Mouse (Mus musculus): ENCODE measurements around the gene Calr3. TPM values are rescaled to one million over a fixed set of nuclear protein-coding genes. Genes with fewer than 3 reads are reported as not detected.

Calr3 gene
- polyA plus RNA-seq, 1 experiment from 2014 or later = 0.99 TPM

GRCm38 (mm10) chr8:72464211-72464610 is 20.5 kb upstream of the Calr3 start:
- H3K4me1 ChIP-seq = no peaks in the 10 kb centered on the region
- H3K9ac ChIP-seq = no peak overlapping the region
- H3K27me3 ChIP-seq = no peaks in the 10 kb centered on the region
- ATAC-seq = no peak
- WGBS = 97% methylated on average over 10 of the region's 10 CpGs
- H3K4me3 ChIP-seq = no peak overlapping the region
- no peak overlapping the region for H3K4me2 ChIP-seq
- peaks cover 100% of the 10 kb centered on the region for H3K36me3 ChIP-seq (ENCODE audit: poor library complexity, severe bottlenecking)
- no peaks in the 10 kb centered on the region for H3K9me3 ChIP-seq (replicated peaks)
- no peak overlapping the region for H3K27ac ChIP-seq

DNA sequence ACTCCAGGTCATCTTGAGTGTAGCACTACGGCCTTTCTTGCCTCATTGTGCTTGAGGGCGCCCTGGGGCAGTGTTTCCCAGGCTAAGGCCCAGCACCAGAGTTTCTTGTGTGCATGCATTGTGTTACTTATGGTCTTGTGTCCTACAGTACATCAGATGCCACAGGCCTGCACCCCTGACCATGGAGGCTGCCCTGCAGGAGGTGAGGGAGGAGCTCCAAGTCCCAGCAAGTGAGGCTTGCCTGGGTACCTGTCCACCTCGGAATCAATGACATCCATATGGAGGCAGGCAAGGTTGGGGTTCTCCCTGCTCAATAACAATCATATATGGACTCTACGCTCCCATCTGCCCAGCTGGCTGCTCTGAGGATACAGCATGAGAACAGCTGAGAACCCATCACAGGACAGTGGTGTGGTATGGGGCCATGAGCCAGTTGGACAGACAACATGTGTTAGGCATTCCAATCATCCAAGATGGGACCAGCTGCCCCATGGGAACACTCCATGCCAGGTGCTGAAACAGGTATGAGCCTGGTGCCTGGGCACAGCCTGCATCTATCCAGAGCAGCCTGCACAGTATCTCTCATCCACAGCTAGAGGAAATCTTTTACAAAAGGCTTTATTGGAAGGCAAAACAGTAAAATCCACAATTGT is 16.3 kb upstream of the Calr3 start:
- no peak overlapping the region for H3K4me2 ChIP-seq
- H3K9me3 ChIP-seq (replicated peaks) = no peaks in the 10 kb centered on the region
- H3K9ac ChIP-seq = no peak overlapping the region
- 0 out of 2 replicates have a peak, but pooled peaks have one; percentile 14 for ATAC-seq
- H3K27me3 ChIP-seq = no peaks in the 10 kb centered on the region
- H3K4me3 ChIP-seq = no peak overlapping the region
- WGBS = 93% methylated on average over 4 of the region's 4 CpGs
- no peaks in the 10 kb centered on the region for H3K4me1 ChIP-seq
- H3K27ac ChIP-seq = no peak overlapping the region
- peaks cover 91% of the 10 kb centered on the region for H3K36me3 ChIP-seq (ENCODE audit: poor library complexity, severe bottlenecking)

DNA sequence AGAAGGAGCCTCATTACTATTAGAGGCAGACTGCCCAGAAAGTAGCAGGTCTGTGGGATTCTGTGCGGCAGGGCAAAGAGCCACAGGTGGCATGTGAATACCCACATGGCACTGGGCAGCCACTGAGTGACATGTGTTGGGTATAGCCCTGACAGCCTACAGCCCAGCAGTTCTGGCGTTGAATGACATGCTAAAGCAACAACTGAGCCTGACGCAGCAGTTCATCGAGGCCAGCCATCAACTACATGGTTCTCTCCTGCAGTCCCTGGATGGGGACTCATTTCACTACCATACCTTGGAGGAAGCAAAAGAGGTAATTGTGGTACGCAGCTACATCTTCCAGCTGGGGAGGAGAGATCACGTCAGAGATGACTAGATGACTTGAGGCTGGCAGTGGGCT is 14.8 kb upstream of the Calr3 start:
- H3K27me3 ChIP-seq = no peaks in the 10 kb centered on the region
- H3K36me3 ChIP-seq (ENCODE audit: poor library complexity, severe bottlenecking) = peaks cover 91% of the 10 kb centered on the region
- H3K9me3 ChIP-seq (replicated peaks) = 0 out of 2 replicates have a peak, but pooled peaks cover 2% of the 10 kb centered on the region
- no peak overlapping the region for H3K4me2 ChIP-seq
- no peak overlapping the region for H3K9ac ChIP-seq
- WGBS = 90% methylated on average over 6 of the region's 6 CpGs
- no peak overlapping the region for H3K27ac ChIP-seq
- H3K4me3 ChIP-seq = no peak overlapping the region
- ATAC-seq = no peak
- no peaks in the 10 kb centered on the region for H3K4me1 ChIP-seq

DNA sequence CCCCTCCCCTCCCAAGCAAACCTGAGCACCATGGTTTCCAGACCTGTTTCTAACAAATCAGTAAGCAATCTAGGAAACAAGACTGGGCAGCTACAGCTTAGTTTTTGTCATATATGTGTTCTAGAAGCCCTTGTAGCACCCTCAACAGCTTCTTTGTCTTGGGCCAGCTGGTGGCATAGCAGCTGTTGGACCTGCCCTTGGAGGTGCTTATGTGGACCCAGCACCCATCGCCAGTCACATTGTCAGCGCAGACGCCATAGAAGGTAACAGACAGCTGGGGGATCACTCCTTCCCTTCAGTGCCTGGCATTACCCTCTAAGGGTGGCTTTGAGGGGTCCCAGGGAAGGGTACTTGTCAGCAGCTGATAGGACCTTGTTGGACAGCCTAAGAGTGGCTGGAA is 14.1 kb upstream of the Calr3 start:
- 0 out of 2 replicates have a peak, but pooled peaks cover 2% of the 10 kb centered on the region for H3K9me3 ChIP-seq (replicated peaks)
- 89% methylated on average over 3 of the region's 3 CpGs for WGBS
- no peaks in the 10 kb centered on the region for H3K4me1 ChIP-seq
- H3K27me3 ChIP-seq = no peaks in the 10 kb centered on the region
- no peak overlapping the region for H3K4me2 ChIP-seq
- H3K9ac ChIP-seq = no peak overlapping the region
- peaks cover 91% of the 10 kb centered on the region for H3K36me3 ChIP-seq (ENCODE audit: poor library complexity, severe bottlenecking)
- H3K4me3 ChIP-seq = no peak overlapping the region
- H3K27ac ChIP-seq = no peak overlapping the region
- no peak for ATAC-seq

DNA sequence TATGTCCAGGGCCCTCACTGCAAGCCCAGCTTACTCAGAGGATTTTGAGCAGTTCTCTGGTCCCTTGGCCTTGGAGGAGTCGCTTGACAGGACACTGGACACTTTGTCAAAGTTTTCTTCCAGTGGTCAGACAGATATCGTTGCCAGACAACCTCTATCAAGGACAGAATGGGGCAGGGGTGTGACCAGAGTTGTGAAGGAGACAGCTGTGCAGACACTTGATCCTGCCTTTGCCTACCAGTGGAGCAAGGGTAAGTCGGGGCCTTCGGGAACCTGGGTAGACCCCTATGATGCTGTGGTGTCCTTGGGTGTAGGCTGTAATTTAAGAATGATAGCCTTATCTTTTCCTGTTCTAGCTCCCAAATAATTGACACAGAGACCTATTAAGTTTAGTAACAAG is 11.6 kb upstream of the Calr3 start:
- Histone ChIP-seq H3K27me3 (no peaks in the 10 kb centered on the region), H3K9ac (no peak overlapping the region), H3K27ac (no peak overlapping the region), H3K36me3 (ENCODE audit: poor library complexity, severe bottlenecking) (peaks cover 89% of the 10 kb centered on the region), H3K4me1 (no peaks in the 10 kb centered on the region), H3K9me3 (replicated peaks) (0 out of 2 replicates have a peak, but pooled peaks cover 2% of the 10 kb centered on the region), H3K4me2 (no peak overlapping the region), H3K4me3 (no peak overlapping the region)
- 96% methylated on average over 4 of the region's 4 CpGs for WGBS
- no peak for ATAC-seq

DNA sequence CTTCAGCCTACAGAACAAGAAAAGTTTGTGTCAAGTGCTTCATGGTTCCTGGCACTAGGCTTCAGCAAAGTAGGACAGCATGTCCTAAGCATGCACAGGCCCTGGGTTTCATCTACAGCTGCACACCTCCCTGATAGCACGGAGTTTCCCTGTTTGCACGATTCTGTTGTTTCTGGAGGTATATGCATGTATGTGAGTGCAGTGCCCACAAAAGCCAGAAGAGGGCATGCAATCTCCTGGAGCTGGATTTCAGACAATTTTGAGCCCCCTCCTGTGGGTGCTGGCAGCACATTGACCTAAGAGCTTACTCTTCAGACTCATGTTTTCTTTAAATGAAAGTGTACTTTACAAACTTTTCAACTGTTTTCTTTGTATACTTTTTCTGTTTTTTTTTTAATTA is 10.2 kb upstream of the Calr3 start:
- no peak overlapping the region for H3K4me2 ChIP-seq
- WGBS = 98% methylated on average over 2 of the region's 2 CpGs
- no peak overlapping the region for H3K27ac ChIP-seq
- no peak overlapping the region for H3K4me3 ChIP-seq
- H3K27me3 ChIP-seq = no peaks in the 10 kb centered on the region
- H3K9me3 ChIP-seq (replicated peaks) = 0 out of 2 replicates have a peak, but pooled peaks cover 2% of the 10 kb centered on the region
- ATAC-seq = no peak
- H3K9ac ChIP-seq = no peak overlapping the region
- peaks cover 89% of the 10 kb centered on the region for H3K36me3 ChIP-seq (ENCODE audit: poor library complexity, severe bottlenecking)
- no peaks in the 10 kb centered on the region for H3K4me1 ChIP-seq

DNA sequence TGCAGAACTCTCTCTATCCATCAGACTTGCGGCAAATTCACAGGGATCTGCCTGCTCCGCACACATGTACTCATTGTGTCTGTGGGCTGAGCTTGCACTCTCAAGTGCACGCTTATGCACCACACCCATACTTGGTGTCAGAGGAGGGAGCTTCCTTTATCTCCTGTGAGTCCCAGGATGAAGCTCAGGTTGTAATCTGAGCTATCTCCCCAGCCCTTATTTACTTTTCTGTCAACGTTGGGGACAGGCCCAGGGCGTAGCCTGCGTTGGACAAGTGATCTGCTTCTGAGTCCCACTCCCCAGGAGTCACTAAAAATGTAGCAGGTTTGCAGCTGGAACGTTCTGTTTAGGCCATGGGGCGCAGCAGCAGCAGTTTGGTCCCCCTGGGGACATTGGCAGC is 7.8 kb upstream of the Calr3 start:
- Histone ChIP-seq H3K4me1 (peaks cover 10% of the 10 kb centered on the region; the same call in 1 of the 2 replicates), H3K36me3 (ENCODE audit: poor library complexity, severe bottlenecking) (peaks cover 83% of the 10 kb centered on the region), H3K9ac (no peak overlapping the region), H3K4me3 (no peak overlapping the region), H3K9me3 (replicated peaks) (0 out of 2 replicates have a peak, but pooled peaks cover 2% of the 10 kb centered on the region), H3K27ac (no peak overlapping the region), H3K27me3 (no peaks in the 10 kb centered on the region), H3K4me2 (no peak overlapping the region)
- 93% methylated on average over 8 of the region's 8 CpGs for WGBS
- ATAC-seq = no peak

GRCm38 (mm10) chr8:72445071-72445470 is 1.4 kb upstream of the Calr3 start:
- Histone ChIP-seq H3K27ac (no peak overlapping the region), H3K36me3 (ENCODE audit: poor library complexity, severe bottlenecking) (peaks cover 25% of the 10 kb centered on the region), H3K4me2 (no peak overlapping the region), H3K4me1 (peaks cover 26% of the 10 kb centered on the region), H3K9me3 (replicated peaks) (no peaks in the 10 kb centered on the region), H3K27me3 (no peaks in the 10 kb centered on the region), H3K9ac (no peak overlapping the region), H3K4me3 (no peak overlapping the region)
- WGBS = 93% methylated on average over 6 of the region's 6 CpGs
- no peak for ATAC-seq

DNA sequence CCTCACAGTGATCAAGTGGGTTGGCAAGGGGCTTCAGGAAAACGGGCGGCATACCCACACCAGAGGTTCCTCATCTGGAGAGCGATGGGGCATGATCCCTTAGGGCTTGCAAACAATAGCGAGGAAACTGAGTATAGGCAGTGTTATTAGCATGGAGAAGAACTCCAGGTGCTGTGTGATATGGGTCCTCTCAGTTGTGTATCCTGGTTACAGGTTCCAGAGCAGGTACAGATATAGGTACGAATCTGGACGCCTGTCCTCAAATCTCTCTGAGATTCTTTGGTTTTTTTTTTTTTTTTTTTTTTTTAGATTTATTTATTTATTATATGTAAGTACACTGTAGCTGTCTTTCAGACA is 302 bp upstream of the Calr3 start:
- 48% methylated on average over 6 of the region's 6 CpGs for WGBS
- H3K27ac ChIP-seq = no peak overlapping the region

GRCm38 (mm10) chr8:72438248-72439015 is 5.2 kb downstream of the Calr3 start:
- no peak overlapping the region for H3K9ac ChIP-seq
- ATAC-seq = no peak
- H3K9me3 ChIP-seq (replicated peaks) = no peaks in the 10 kb centered on the region
- H3K4me1 ChIP-seq = peaks cover 6% of the 10 kb centered on the region; the same call in 1 of the 2 replicates
- no peak overlapping the region for H3K4me3 ChIP-seq
- no peak overlapping the region for H3K27ac ChIP-seq
- WGBS = 72% methylated on average over 8 of the region's 8 CpGs
- no peaks in the 10 kb centered on the region for H3K36me3 ChIP-seq (ENCODE audit: poor library complexity, severe bottlenecking)
- H3K4me2 ChIP-seq = no peak overlapping the region
- H3K27me3 ChIP-seq = no peaks in the 10 kb centered on the region

More for the DNA sequence above, 302 bp upstream of the Calr3 start:
- H3K9me3 ChIP-seq (replicated peaks) = no peaks in the 10 kb centered on the region
- H3K4me2 ChIP-seq = peak overlapping the region; percentile 68
- peak overlapping the region; percentile 49 for H3K4me3 ChIP-seq
- peak overlapping the region; percentile 72 for H3K9ac ChIP-seq
- H3K27me3 ChIP-seq = no peaks in the 10 kb centered on the region
- H3K36me3 ChIP-seq (ENCODE audit: poor library complexity, severe bottlenecking) = peaks cover 14% of the 10 kb centered on the region
- H3K4me1 ChIP-seq = peaks cover 26% of the 10 kb centered on the region
- peak; percentile 67; the same call in 1 of the 2 replicates for ATAC-seq

- H3K27ac ChIP-seq = no peak overlapping the region
- no peak overlapping the region for H3K4me2 ChIP-seq
- H3K36me3 ChIP-seq (ENCODE audit: poor library complexity, severe bottlenecking) = no peaks in the 10 kb centered on the region
- WGBS = 36% methylated on average over 2 of the region's 2 CpGs
- peaks cover 3% of the 10 kb centered on the region; the same call in 1 of the 2 replicates for H3K4me1 ChIP-seq
- no peaks in the 10 kb centered on the region for H3K27me3 ChIP-seq
- no peak overlapping the region for H3K4me3 ChIP-seq
- no peaks in the 10 kb centered on the region for H3K9me3 ChIP-seq (replicated peaks)
- H3K9ac ChIP-seq = no peak overlapping the region
- no peak for ATAC-seq
Measured at GRCm38 (mm10) chr8:72434952-72435351, 8.7 kb downstream of the Calr3 start.

DNA sequence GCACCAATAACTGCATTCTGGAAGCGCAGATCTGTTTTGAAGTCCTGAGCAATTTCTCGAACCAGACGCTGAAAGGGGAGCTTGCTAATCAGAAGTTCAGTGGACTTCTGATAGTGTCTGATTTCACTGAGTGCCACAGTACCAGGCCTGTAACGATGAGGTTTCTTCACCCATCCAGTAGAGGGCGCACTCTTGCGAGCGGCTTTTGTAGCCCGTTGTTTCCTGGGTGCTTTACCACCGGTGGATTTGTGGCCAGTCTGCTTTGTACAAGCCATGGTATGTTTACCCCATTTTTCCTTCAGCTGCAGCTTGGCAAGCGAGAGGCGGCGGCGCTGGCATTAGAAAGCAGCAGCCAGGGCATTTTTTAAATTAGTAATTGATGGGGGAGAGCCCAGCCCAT is 14.0 kb downstream of the Calr3 start:
- Histone ChIP-seq H3K9me3 (replicated peaks) (no peaks in the 10 kb centered on the region), H3K4me1 (no peaks in the 10 kb centered on the region), H3K4me2 (no peak overlapping the region), H3K36me3 (ENCODE audit: poor library complexity, severe bottlenecking) (no peaks in the 10 kb centered on the region), H3K9ac (no peak overlapping the region), H3K4me3 (no peak overlapping the region), H3K27me3 (no peaks in the 10 kb centered on the region), H3K27ac (no peak overlapping the region)
- ATAC-seq = no peak
- 59% methylated on average over 13 of the region's 13 CpGs for WGBS
